ENCODE assay signal across 12 mouse cellular contexts in the genomic region with DNA sequence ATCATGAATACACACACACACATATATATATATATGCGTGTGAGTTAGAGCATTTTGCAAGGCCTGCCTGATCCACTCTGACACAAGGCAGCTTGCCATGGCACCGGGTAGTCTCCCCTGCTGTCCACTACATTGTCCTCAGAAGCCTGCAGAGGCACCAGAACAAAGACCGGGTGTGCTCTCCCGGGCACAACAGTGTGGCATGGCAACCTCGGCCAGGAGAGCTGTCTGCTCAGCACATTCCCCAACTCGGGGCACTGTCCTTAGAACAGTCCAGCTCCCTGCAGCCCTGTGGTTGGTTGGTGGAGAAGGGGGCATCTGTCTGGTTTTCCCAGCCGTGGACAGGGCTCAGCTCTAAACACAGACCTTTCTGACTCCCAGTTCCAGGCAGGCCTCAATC. TPM values are rescaled to one million over a fixed set of nuclear protein-coding genes. Genes with fewer than 3 reads are reported as not detected.
DNase-seq lines count a peak whose midpoint lies in the region; ATAC-seq lines count a peak whose summit lies in the region.
"Had no signal": no experiment of that assay in that cellular context is flagged by ENCODE, and none has a peak within 500 bp of the region (broad histone marks: within the 10 kb centered on the region; RNA-seq: fewer than 3 reads in every experiment).

No protein-coding gene starts in this region.

- no peak for DNase-seq in hindbrain, embryonic 11.5 days (ENCODE audit: low spot score)
- peak; percentile 75 for DNase-seq in brain, adult 2 months (ENCODE audit: low read depth, low spot score)
- DNase-seq in cerebellum, postnatal 36 days, result peak; percentile 46 to 47
- DNase-seq in kidney, postnatal 10 days, result peak; percentile 66
- DNase-seq in adrenal gland, adult (ENCODE audit: inconsistent age in 2 of 2, low spot score in 1 of 2), result no peak
- DNase-seq: adrenal gland, adult 8-10 months; right cerebral cortex, postnatal 14 days had no signal

- no peaks in the 10 kb centered on the region for H3K9me3 ChIP-seq in hindbrain, embryonic 12.5 days (replicated peaks)
- no peaks in the 10 kb centered on the region for H3K9me3 ChIP-seq in hindbrain, embryonic 11.5 days (ENCODE audit: control insufficient read depth, low read length)
- H3K9me3 ChIP-seq: limb, embryonic 13.5 days; midbrain, embryonic 13.5 days had no signal

- H3K36me3 ChIP-seq in hindbrain, embryonic 12.5 days, result peaks cover 34% of the 10 kb centered on the region
- H3K36me3 ChIP-seq in hindbrain, embryonic 11.5 days (ENCODE audit: control insufficient read depth, insufficient read depth, low read length), result 0 out of 2 replicates have a peak, but pooled peaks cover 6% of the 10 kb centered on the region

- H3K27ac ChIP-seq in hindbrain, embryonic 12.5 days, result no peak overlapping the region
- H3K27ac ChIP-seq in hindbrain, embryonic 11.5 days (ENCODE audit: low read depth, low read length), result no peak overlapping the region
- H3K27ac ChIP-seq: layer of hippocampus, adult 2 months; limb, embryonic 13.5 days; midbrain, embryonic 13.5 days had no signal

- H3K9ac ChIP-seq in hindbrain, embryonic 12.5 days, result peak overlapping the region; percentile 18; the same call in 1 of the 2 replicates
- H3K9ac ChIP-seq in hindbrain, embryonic 11.5 days (ENCODE audit: low read depth, low read length), result no peak overlapping the region
- H3K9ac ChIP-seq: limb, embryonic 13.5 days; midbrain, embryonic 13.5 days had no signal

- ATAC-seq in hindbrain, embryonic 12.5 days (ENCODE audit: low FRiP score), result no peak
- ATAC-seq in hindbrain, embryonic 11.5 days (ENCODE audit: low FRiP score), result no peak
- ATAC-seq in monocyte, adult 5-6 weeks (replicated peaks; ENCODE audit: insufficient number of reproducible peaks, low FRiP score, low TSS enrichment, poor library complexity, severe bottlenecking), result no peak
- ATAC-seq: midbrain, embryonic 13.5 days had no signal

- H3K27me3 ChIP-seq in hindbrain, embryonic 12.5 days, result no peaks in the 10 kb centered on the region
- no peaks in the 10 kb centered on the region for H3K27me3 ChIP-seq in hindbrain, embryonic 11.5 days (ENCODE audit: control insufficient read depth, insufficient read depth, low read length)
- H3K27me3 ChIP-seq: limb, embryonic 13.5 days; midbrain, embryonic 13.5 days had no signal

- peaks cover 21% of the 10 kb centered on the region for H3K4me1 ChIP-seq in hindbrain, embryonic 12.5 days
- no peaks in the 10 kb centered on the region for H3K4me1 ChIP-seq in hindbrain, embryonic 11.5 days (replicated peaks; ENCODE audit: control insufficient read depth, insufficient read depth, low read length)

- 56% methylated on average over 7 of the region's 7 CpGs for whole genome bisulfite sequencing in hindbrain, embryonic 12.5 days
- 71% methylated on average over 7 of the region's 7 CpGs for WGBS in hindbrain, embryonic 11.5 days

- no peak overlapping the region for H3K4me3 ChIP-seq in hindbrain, embryonic 12.5 days
- H3K4me3 ChIP-seq in hindbrain, embryonic 11.5 days (ENCODE audit: low read depth, low read length), result no peak overlapping the region
- H3K4me3 ChIP-seq: layer of hippocampus, adult 2 months; limb, embryonic 13.5 days; midbrain, embryonic 13.5 days had no signal

- no peak overlapping the region for H3K4me2 ChIP-seq in hindbrain, embryonic 12.5 days (replicated peaks)
- H3K4me2 ChIP-seq in hindbrain, embryonic 11.5 days (replicated peaks; ENCODE audit: low read depth, low read length), result no peak overlapping the region
- H3K4me2 ChIP-seq: limb, embryonic 13.5 days; midbrain, embryonic 13.5 days had no signal

RNA-seq across cellular contexts. Expression of gene Cotl1, which starts 21.0 kb away (rescaled TPM):
- polyA plus RNA-seq in hindbrain, embryonic 12.5 days (2016; fragmentation: Nextera tagmentation; extraction: Ambion mirVana), result 115 and 142 TPM in 2 replicates
- polyA plus RNA-seq in hindbrain, embryonic 11.5 days (2014; fragmentation: Nextera tagmentation; extraction: Ambion mirVana), result 458 and 496 TPM in 2 replicates
- total RNA-seq in monocyte, adult 5-6 weeks (2017), result 289 to 324 TPM (median 310 TPM) in 3 replicates

RNA-seq across cellular contexts. Expression of gene Tldc1, which starts 41.1 kb away (rescaled TPM):
- polyA plus RNA-seq in hindbrain, embryonic 12.5 days (2016; fragmentation: Nextera tagmentation; extraction: Ambion mirVana), result 11.9 and 12.2 TPM in 2 replicates
- 7.8 and 8.5 TPM in 2 replicates for polyA plus RNA-seq in hindbrain, embryonic 11.5 days (2014; fragmentation: Nextera tagmentation; extraction: Ambion mirVana)
- total RNA-seq in monocyte, adult 5-6 weeks (2017), result 2.2 to 8.0 TPM (median 3.8 TPM) in 3 replicates

RNA-seq across cellular contexts. Expression of gene Klhl36, which starts 42.8 kb away (rescaled TPM):
- polyA plus RNA-seq in hindbrain, embryonic 12.5 days (2016; fragmentation: Nextera tagmentation; extraction: Ambion mirVana), result 12.2 and 12.8 TPM in 2 replicates
- polyA plus RNA-seq in hindbrain, embryonic 11.5 days (2014; fragmentation: Nextera tagmentation; extraction: Ambion mirVana), result 9.2 and 9.3 TPM in 2 replicates
- total RNA-seq in monocyte, adult 5-6 weeks (2017), result 8.5 to 16.5 TPM (median 14.2 TPM) in 3 replicates

Comparison
In these comparisons a context has a peak if more than half of its experiments do, and no peak if none do; other contexts are left out.
1. DNase-seq: peak in brain, adult 2 months (single experiment), cerebellum, postnatal 36 days (2 of 2) and kidney, postnatal 10 days (single experiment); none in hindbrain, embryonic 11.5 days (single experiment) and adrenal gland, adult (0 of 2).